Mouse (Mus musculus) liver, adult 2 months (tissue): ENCODE results near the gene Fbxl17.

Experiments used
- CTCF ChIP-seq: fragments of 200-500 bp; IDR thresholded peaks from 2 replicates; pipeline ENCODE4 v1.5.1; 2011; ENCODE audit warnings: low read depth, low read length, control low read depth
- POLR2A ChIP-seq: fragments of 200-500 bp; IDR thresholded peaks from 2 replicates; pipeline ENCODE4 v1.6.1; 2011; ENCODE audit warnings: low read length, control low read depth; ENCODE audit not compliant: insufficient read depth; ENCODE audit errors: extremely low read depth

- TF ChIP-seq CTCF, result no peak
- TF ChIP-seq POLR2A, result no peak
Measured at GRCm38 (mm10) chr17:63301822-63302393, 197.9 kb downstream of the Fbxl17 start.
